Mouse (Mus musculus) heart, adult 2 months (tissue): ENCODE data around the gene Klf9. TPM values are rescaled to one million over a fixed set of nuclear protein-coding genes. Genes with fewer than 3 reads are reported as not detected.
A peak's percentile ranks its signal among the peaks of the same experiment; 100 is the strongest.

Experiments used
- DNase-seq, 2 experiments: peaks; one replicate each; pipeline ENCODE4 v3.0.0; 2021
- H3K27ac ChIP-seq: fragments of 200-600 bp; 2 replicates; pipeline ENCODE4 v1.8.1; 2022
- H3K27me3 ChIP-seq: fragments of 200-500 bp; 2 replicates; pipeline ENCODE4 v1.6.1; 2012; ENCODE audit warnings: mild to moderate bottlenecking, low read length, inconsistent platforms, mixed read lengths; ENCODE audit not compliant: control insufficient read depth, insufficient read depth
- H3K36me3 ChIP-seq: fragments of 200-500 bp; 2 replicates; pipeline ENCODE4 v1.6.1; 2012; ENCODE audit warnings: low read length, inconsistent platforms; ENCODE audit not compliant: control insufficient read depth, insufficient read depth
- H3K4me1 ChIP-seq: fragments of 200-500 bp; 2 replicates; pipeline ENCODE4 v1.6.1; 2011; ENCODE audit warnings: low read length; ENCODE audit not compliant: control insufficient read depth, insufficient read depth
- H3K4me3 ChIP-seq: fragments of 200-600 bp; 2 replicates; pipeline ENCODE4 v1.8.1; 2022
- H3K79me2 ChIP-seq: fragments of 200-500 bp; replicated peaks from 2 replicates; pipeline ENCODE4 v1.6.1; 2012; ENCODE audit warnings: mild to moderate bottlenecking, inconsistent platforms, low read length, moderate library complexity, mixed read lengths; ENCODE audit not compliant: control insufficient read depth, insufficient read depth
- H3K9ac ChIP-seq: fragments of 200-500 bp; 2 replicates; pipeline ENCODE4 v1.6.1; 2012; ENCODE audit warnings: low read depth, mild to moderate bottlenecking, control low read depth, inconsistent platforms, low read length, mixed read lengths
- CTCF ChIP-seq: fragments of 200-600 bp; IDR thresholded peaks from 2 replicates; pipeline ENCODE4 v1.8.1; 2022; ENCODE audit warnings: antibody characterized with exemption, mild to moderate bottlenecking, moderate library complexity
- EP300 ChIP-seq: fragments of 200-500 bp; IDR thresholded peaks from 2 replicates; pipeline ENCODE4 v1.6.1; 2011; ENCODE audit warnings: low read depth, low read length, control low read depth; ENCODE audit not compliant: insufficient read depth
- POLR2A ChIP-seq: fragments of 200-500 bp; IDR thresholded peaks from 2 replicates; pipeline ENCODE4 v1.6.1; 2011; ENCODE audit warnings: mild to moderate bottlenecking, low read depth, low read length, control low read depth; ENCODE audit not compliant: insufficient read depth
- WGBS: fragments of 180-500 bp; shearing (Covaris S2); methylation state at CpG from one replicate; pipeline ENCODE4 v1.1.7; 2018; 5-methylcytosine and 5-hydroxymethylcytosine counted together
- intact Hi-C: fragments of 180-260 bp; cut with DNase I; formaldehyde crosslinking; loops from one replicate; pipeline ENCODE4 v1.15.1; 2025
- long read RNA-seq: library from polyadenylated mRNA; stranded (forward); transcript quantifications from one replicate; pipeline ENCODE4 v2.0.0, GENCODE M21; 2021
- polyA plus RNA-seq: library from polyadenylated mRNA; depleted of rRNA; stranded (reverse); fragments of >200 nt; gene quantifications from 2 replicates; pipeline ENCODE4 v1.2.3, GENCODE M21; 2012; rRNA removed
- total RNA-seq, 2 experiments: library from RNA; stranded (reverse); gene quantifications; 2 replicates each; pipeline ENCODE4 v1.2.3; 2021

Klf9 gene
- total RNA-seq (100 to 1,000 TPM; 121 to 142 TPM), polyA plus RNA-seq (40.3 and 47.1 TPM in 2 replicates)
- long read RNA-seq, full-length matches to known transcripts: 24 of 211 reads
- long read RNA-seq, partial matches to known transcripts: 187 of 211 reads
- long read RNA-seq, other reads (novel, unspliced or antisense): 0 of 211 reads

- peak; percentile 99 for TF ChIP-seq POLR2A
- no peak for TF ChIP-seq CTCF
- TF ChIP-seq EP300: peak; percentile 89
- peaks cover 7% of the 10 kb centered on the region for H3K79me2 ChIP-seq
- H3K36me3 ChIP-seq: peaks cover 18% of the 10 kb centered on the region
- H3K4me1 ChIP-seq: peaks cover 13% of the 10 kb centered on the region
- H3K27ac ChIP-seq: peak within 1 kb of the TSS; percentile 100
- H3K27me3 ChIP-seq: no peaks in the 10 kb centered on the region
- H3K9ac ChIP-seq: peak within 1 kb of the TSS; percentile 99
- H3K4me3 ChIP-seq: peak within 1 kb of the TSS; percentile 62
- WGBS: under 1% methylated on average over 52 of the region's 52 CpGs
- intact Hi-C loops: loop anchor here (5.0 kb wide), 1 partner anchor 199 kb away; no protein-coding TSS in a partner anchor
- peak; percentile 96 to 98 for DNase-seq
These were observed at the start of gene Klf9 for GRCm38 (mm10) chr19:23140689-23141317. Klf9 (plus strand) TSS chr19:23141226.

- Histone ChIP-seq H3K27ac (no peak overlapping the region), H3K9ac (no peak overlapping the region), H3K36me3 (no peaks in the 10 kb centered on the region), H3K27me3 (no peaks in the 10 kb centered on the region), H3K79me2 (no peaks in the 10 kb centered on the region), H3K4me1 (peaks cover 3% of the 10 kb centered on the region; the same call in 1 of the 2 replicates), H3K4me3 (no peak overlapping the region)
- DNase-seq: no peak
- TF ChIP-seq CTCF: no peak
- intact Hi-C loops: no loop called here
- 77% methylated on average over 4 of the region's 4 CpGs for WGBS
These were observed 49.4 kb upstream of the Klf9 start for GRCm38 (mm10) chr19:23091586-23091985.

- intact Hi-C loops: no loop called here
- TF ChIP-seq CTCF (no peak), EP300 (no peak), POLR2A (no peak)
- no peaks in the 10 kb centered on the region for H3K79me2 ChIP-seq
- H3K4me1 ChIP-seq: peaks cover 3% of the 10 kb centered on the region; the same call in 1 of the 2 replicates
- H3K9ac ChIP-seq: no peak overlapping the region
- no peaks in the 10 kb centered on the region for H3K36me3 ChIP-seq
- no peaks in the 10 kb centered on the region for H3K27me3 ChIP-seq
- WGBS: 71% methylated on average over 5 of the region's 5 CpGs
- no peak for DNase-seq
- H3K4me3 ChIP-seq: no peak overlapping the region
- no peak overlapping the region for H3K27ac ChIP-seq
These were observed 47.5 kb upstream of the Klf9 start for GRCm38 (mm10) chr19:23093548-23093947.

- Histone ChIP-seq H3K9ac (no peak overlapping the region), H3K79me2 (no peaks in the 10 kb centered on the region), H3K27ac (no peak overlapping the region), H3K4me3 (no peak overlapping the region), H3K4me1 (peaks cover 3% of the 10 kb centered on the region; the same call in 1 of the 2 replicates), H3K36me3 (no peaks in the 10 kb centered on the region), H3K27me3 (no peaks in the 10 kb centered on the region)
- TF ChIP-seq POLR2A (no peak), EP300 (no peak), CTCF (no peak)
- intact Hi-C loops: no loop called here
- no peak for DNase-seq
- 63% methylated on average over 3 of the region's 3 CpGs for WGBS
These were observed 46.1 kb upstream of the Klf9 start for GRCm38 (mm10) chr19:23094906-23095305.

- Histone ChIP-seq H3K27me3 (no peaks in the 10 kb centered on the region), H3K4me1 (no peaks in the 10 kb centered on the region), H3K9ac (no peak overlapping the region), H3K36me3 (no peaks in the 10 kb centered on the region), H3K4me3 (no peak overlapping the region), H3K79me2 (no peaks in the 10 kb centered on the region), H3K27ac (no peak overlapping the region)
- TF ChIP-seq EP300 (no peak), CTCF (no peak), POLR2A (no peak)
- WGBS: 93% methylated on average over 5 of the region's 5 CpGs
- intact Hi-C loops: no loop called here
- DNase-seq: no peak
These were observed 34.2 kb upstream of the Klf9 start for GRCm38 (mm10) chr19:23106859-23107258.

GRCm38 (mm10) chr19:23107335-23107734 is 33.7 kb upstream of the Klf9 start:
- TF ChIP-seq EP300: no peak
- TF ChIP-seq CTCF: no peak
- no peak for TF ChIP-seq POLR2A
- 66% methylated on average over 2 of the region's 2 CpGs for WGBS

More at GRCm38 (mm10) chr19:23107335-23107734, 33.7 kb upstream of the Klf9 start:
- H3K4me1 ChIP-seq: no peaks in the 10 kb centered on the region
- no peaks in the 10 kb centered on the region for H3K79me2 ChIP-seq
- H3K4me3 ChIP-seq: no peak overlapping the region
- H3K27ac ChIP-seq: no peak overlapping the region
- intact Hi-C loops: no loop called here
- H3K27me3 ChIP-seq: no peaks in the 10 kb centered on the region
- no peak overlapping the region for H3K9ac ChIP-seq
- H3K36me3 ChIP-seq: no peaks in the 10 kb centered on the region
- no peak for DNase-seq
